Mouse (Mus musculus) lung, embryonic 14.5 days (tissue): ENCODE data around the gene Lcmt1. TPM values are rescaled to one million over a fixed set of nuclear protein-coding genes. Genes with fewer than 3 reads are reported as not detected.

Experiments used
- ATAC-seq: fragments of 200-750 bp; cut with Nextera tagmentation; 2 replicates; pipeline ENCODE4 v1.8.0; 2017; ENCODE audit warnings: mild to moderate bottlenecking, moderate TSS enrichment, moderate library complexity; ENCODE audit not compliant: insufficient read depth
- DNase-seq: peaks from one replicate; pipeline ENCODE4 v3.0.0-alpha.2; 2015
- H3K27ac ChIP-seq: fragments of 300-500 bp; sonication (generic); 2 replicates; pipeline ENCODE4 v1.5.1; 2014; ENCODE audit warnings: low read depth, mild to moderate bottlenecking, moderate library complexity
- H3K27me3 ChIP-seq: fragments of 300-500 bp; sonication (generic); 2 replicates; pipeline ENCODE4 v1.6.1; 2014; ENCODE audit warnings: low read length, control low read depth; ENCODE audit not compliant: insufficient read depth
- H3K36me3 ChIP-seq: fragments of 300-500 bp; sonication (generic); 2 replicates; pipeline ENCODE4 v1.6.1; 2014; ENCODE audit warnings: control low read depth; ENCODE audit not compliant: insufficient read depth
- H3K4me1 ChIP-seq: fragments of 300-500 bp; sonication (generic); 2 replicates; pipeline ENCODE4 v1.6.1; 2014; ENCODE audit warnings: antibody characterized with exemption, control low read depth; ENCODE audit not compliant: insufficient read depth
- H3K4me2 ChIP-seq: fragments of 300-500 bp; sonication (generic); 2 replicates; pipeline ENCODE4 v1.6.1; 2014; ENCODE audit warnings: mild to moderate bottlenecking
- H3K4me3 ChIP-seq: fragments of 300-500 bp; sonication (generic); 2 replicates; pipeline ENCODE4 v1.5.1; 2014; ENCODE audit warnings: low read depth, low read length
- H3K9ac ChIP-seq: fragments of 300-500 bp; sonication (generic); 2 replicates; pipeline ENCODE4 v1.6.1; 2014
- H3K9me3 ChIP-seq: fragments of 300-500 bp; sonication (generic); 2 replicates; pipeline ENCODE4 v1.6.1; 2016; ENCODE audit warnings: low read depth, low read length, control low read depth
- CTCF ChIP-seq: IDR thresholded peaks from 2 replicates; pipeline ENCODE4 v1.5.1; 2016; ENCODE audit warnings: antibody characterized with exemption, low read depth
- WGBS: fragments of 180-500 bp; shearing (Covaris S2); extraction: QIAGEN DNeasy Blood & Tissue Kit; methylation state at CpG from one replicate; pipeline ENCODE4 v1.1.7; 2014; 5-methylcytosine and 5-hydroxymethylcytosine counted together
- polyA plus RNA-seq: library from polyadenylated mRNA; unstranded; fragments of >200 nt; fragmentation: Nextera tagmentation; extraction: Ambion mirVana; gene quantifications from 2 replicates; pipeline ENCODE4 v1.2.1, GENCODE M21; 2014

Lcmt1 gene
- polyA plus RNA-seq, 1 experiment from 2014 or later: 43.9 TPM

DNA sequence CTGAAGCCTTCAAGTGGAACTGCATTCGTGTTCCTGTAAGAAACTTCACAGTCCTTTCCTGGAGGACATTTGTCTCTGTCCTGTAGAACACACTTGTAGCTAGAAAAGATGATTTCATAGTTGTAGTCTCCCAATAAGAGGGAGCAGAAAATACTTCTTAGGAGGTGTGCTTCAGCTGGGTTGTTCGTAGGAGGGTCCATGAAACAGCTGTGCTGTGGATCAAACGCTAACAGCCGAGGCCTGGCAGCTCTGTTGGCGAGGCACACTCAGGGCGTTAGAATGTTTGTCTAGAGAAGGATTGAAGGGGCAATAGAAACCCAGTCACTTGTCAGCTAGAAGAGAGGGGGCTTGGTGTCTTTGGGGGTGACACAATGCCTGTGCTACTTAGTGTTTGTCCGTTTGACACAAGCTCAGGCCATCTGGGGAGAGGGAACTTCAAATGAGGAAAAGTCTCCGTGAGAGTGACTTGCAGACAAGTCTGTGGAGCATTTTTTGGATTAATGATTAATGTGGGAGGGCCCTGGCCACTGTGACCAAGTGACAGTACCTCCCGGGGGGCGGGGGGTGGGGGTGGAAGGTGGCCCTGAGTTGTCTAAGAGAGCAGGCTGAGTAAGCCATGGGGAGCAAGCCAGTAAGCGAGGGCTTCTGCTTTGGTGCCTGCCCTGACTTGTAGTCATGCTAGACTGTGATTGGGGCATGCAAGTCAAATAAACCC, 16.3 kb downstream of the Lcmt1 start:
- no peak for TF ChIP-seq CTCF
- Histone ChIP-seq H3K36me3 (no peaks in the 10 kb centered on the region; the same call in 1 of the 2 replicates), H3K27ac (peak overlapping the region; percentile 47; the same call in 1 of the 2 replicates), H3K4me1 (no peaks in the 10 kb centered on the region), H3K4me2 (no peak overlapping the region), H3K27me3 (no peaks in the 10 kb centered on the region), H3K9me3 (no peaks in the 10 kb centered on the region), H3K9ac (no peak overlapping the region), H3K4me3 (no peak overlapping the region)
- 49% methylated on average over 11 of the region's 11 CpGs for WGBS
- ATAC-seq (peak; percentile 63; the same call in 1 of the 2 replicates), DNase-seq (peak; percentile 25)

DNA sequence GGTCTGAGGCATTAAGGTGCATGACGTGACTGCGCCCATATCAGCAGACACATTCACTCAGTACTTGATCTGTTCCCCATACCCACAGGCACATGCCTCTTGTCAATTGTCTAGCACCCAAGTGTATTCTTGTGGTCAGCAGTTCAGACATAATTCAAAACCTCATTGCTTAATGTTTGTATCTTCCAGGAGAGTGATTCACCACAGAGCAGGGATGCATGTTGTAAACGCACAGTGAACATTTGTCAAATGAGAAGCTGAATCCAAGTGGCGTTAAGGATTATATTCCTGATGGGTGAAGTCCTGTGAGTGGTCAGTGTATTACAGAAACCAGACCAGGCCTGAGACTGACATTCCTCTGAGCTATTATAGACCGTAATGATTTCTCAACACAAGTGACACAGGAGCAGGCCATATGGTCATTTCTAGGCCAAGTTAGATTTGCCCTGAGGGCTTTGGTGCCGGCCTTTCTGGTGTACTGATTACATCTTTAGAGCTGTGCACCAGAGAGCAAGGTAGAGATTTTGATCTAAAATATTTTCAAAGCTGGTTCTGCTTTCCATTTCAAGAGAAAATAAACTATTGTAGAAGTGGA, 20.2 kb downstream of the Lcmt1 start:
- H3K4me2 ChIP-seq: no peak overlapping the region
- no peaks in the 10 kb centered on the region for H3K9me3 ChIP-seq
- no peak overlapping the region for H3K27ac ChIP-seq
- peaks cover 4% of the 10 kb centered on the region; the same call in 1 of the 2 replicates for H3K36me3 ChIP-seq
- WGBS: 82% methylated on average over 6 of the region's 6 CpGs
- no peaks in the 10 kb centered on the region for H3K27me3 ChIP-seq
- no peaks in the 10 kb centered on the region for H3K4me1 ChIP-seq
- no peak for ATAC-seq
- no peak overlapping the region for H3K9ac ChIP-seq
- no peak overlapping the region for H3K4me3 ChIP-seq
- no peak for DNase-seq
- TF ChIP-seq CTCF: no peak

DNA sequence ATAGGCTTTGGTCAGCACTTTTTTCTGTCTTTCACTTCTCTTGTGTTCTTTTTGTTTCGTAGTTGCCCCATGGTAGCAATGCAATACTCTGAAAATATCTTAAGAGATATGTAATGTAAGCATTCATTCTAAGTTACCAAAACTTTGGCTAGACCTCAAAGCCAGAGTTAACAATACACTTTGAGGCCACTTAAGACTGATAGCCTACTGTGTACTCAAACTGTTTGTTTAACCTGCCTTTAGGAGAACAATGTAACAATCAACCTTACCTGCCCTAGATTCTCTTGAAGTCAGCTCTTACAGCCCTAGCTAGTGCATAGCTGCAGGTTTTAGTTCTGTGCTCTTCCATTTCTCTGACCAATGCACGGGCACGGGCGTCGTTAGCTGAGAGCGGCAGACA, 24.7 kb downstream of the Lcmt1 start:
- WGBS: 66% methylated on average over 6 of the region's 6 CpGs
- TF ChIP-seq CTCF: no peak
- H3K4me1 ChIP-seq: no peaks in the 10 kb centered on the region
- 0 out of 2 replicates have a peak, but pooled peaks cover 4% of the 10 kb centered on the region for H3K36me3 ChIP-seq
- no peak overlapping the region for H3K4me2 ChIP-seq
- H3K4me3 ChIP-seq: no peak overlapping the region
- H3K9me3 ChIP-seq: no peaks in the 10 kb centered on the region
- ATAC-seq (no peak), DNase-seq (no peak)
- H3K27ac ChIP-seq: no peak overlapping the region
- H3K9ac ChIP-seq: no peak overlapping the region
- H3K27me3 ChIP-seq: no peaks in the 10 kb centered on the region

DNA sequence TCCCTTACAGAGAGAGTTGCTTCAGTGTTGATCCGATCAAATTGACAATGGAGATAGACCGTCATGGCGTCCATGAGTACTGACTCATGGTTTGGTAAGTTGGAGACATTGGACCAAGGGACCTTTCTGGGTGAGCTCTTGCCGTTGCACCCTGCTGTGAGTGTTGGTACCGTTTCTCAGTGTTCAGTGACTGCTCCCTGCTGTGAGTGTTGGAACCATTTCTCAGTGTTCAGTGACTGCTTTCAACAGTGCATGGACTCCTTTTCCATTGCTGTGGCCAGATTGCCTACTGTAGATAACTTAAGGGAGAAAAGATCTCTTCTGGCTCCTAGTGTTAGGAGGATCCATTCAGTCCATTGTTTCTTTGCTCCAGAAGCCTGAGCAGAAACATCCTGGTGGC, 27.3 kb downstream of the Lcmt1 start:
- Histone ChIP-seq H3K9ac (no peak overlapping the region), H3K27me3 (no peaks in the 10 kb centered on the region), H3K27ac (no peak overlapping the region), H3K4me2 (no peak overlapping the region), H3K4me3 (no peak overlapping the region), H3K36me3 (0 out of 2 replicates have a peak, but pooled peaks cover 5% of the 10 kb centered on the region), H3K4me1 (no peaks in the 10 kb centered on the region), H3K9me3 (no peaks in the 10 kb centered on the region)
- DNase-seq (no peak), ATAC-seq (no peak)
- no peak for TF ChIP-seq CTCF
- 86% methylated on average over 5 of the region's 5 CpGs for WGBS

DNA sequence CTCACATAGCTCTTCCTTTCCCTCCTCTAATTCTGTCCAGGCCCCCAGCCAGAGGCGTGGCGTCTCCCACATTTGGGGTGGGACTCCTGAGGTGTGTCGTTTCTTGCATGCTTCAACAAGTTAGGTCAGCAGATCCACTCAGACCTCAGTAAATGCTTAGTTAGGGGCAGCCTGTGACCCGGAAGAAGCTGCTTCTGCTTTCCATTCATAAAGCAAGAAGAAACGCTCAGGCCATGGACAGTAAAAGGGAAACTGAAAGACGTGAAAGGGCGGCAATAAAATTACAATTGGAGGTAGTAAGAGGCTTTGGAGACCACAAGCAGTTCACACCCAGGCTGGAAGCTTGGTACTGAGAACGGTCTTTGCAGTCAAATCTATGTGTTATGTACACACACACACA, 27.8 kb downstream of the Lcmt1 start:
- H3K9ac ChIP-seq: no peak overlapping the region
- H3K27ac ChIP-seq: no peak overlapping the region
- no peaks in the 10 kb centered on the region for H3K4me1 ChIP-seq
- H3K4me2 ChIP-seq: no peak overlapping the region
- no peaks in the 10 kb centered on the region for H3K27me3 ChIP-seq
- WGBS: 76% methylated on average over 8 of the region's 8 CpGs
- no peak for TF ChIP-seq CTCF
- H3K4me3 ChIP-seq: no peak overlapping the region
- no peak for DNase-seq
- H3K36me3 ChIP-seq: 0 out of 2 replicates have a peak, but pooled peaks cover 5% of the 10 kb centered on the region
- H3K9me3 ChIP-seq: no peaks in the 10 kb centered on the region
- no peak for ATAC-seq

DNA sequence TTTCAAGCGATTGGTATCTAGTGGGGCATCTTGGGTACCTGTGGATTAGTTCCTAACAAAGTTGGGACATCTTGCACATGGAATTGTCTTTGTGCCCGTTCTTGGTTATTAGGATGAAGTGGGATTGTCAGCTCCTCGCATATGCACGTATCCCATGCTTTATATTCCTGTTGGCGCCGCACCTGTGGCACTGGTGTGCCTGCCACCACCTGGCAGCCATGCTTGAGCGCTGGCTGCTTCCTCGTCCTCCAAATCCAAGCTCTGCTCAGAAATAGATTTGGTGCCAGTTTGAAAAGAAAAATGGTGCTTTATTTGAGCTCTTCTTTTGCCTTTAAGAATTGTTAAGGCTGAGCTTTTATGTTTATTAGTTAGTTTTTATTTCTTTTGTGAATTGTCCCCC, 28.3 kb downstream of the Lcmt1 start:
- ATAC-seq (no peak), DNase-seq (no peak)
- TF ChIP-seq CTCF: no peak
- no peaks in the 10 kb centered on the region for H3K4me1 ChIP-seq
- no peaks in the 10 kb centered on the region for H3K27me3 ChIP-seq
- H3K4me2 ChIP-seq: no peak overlapping the region
- H3K27ac ChIP-seq: no peak overlapping the region
- H3K9me3 ChIP-seq: no peaks in the 10 kb centered on the region
- 85% methylated on average over 8 of the region's 8 CpGs for WGBS
- H3K9ac ChIP-seq: no peak overlapping the region
- 0 out of 2 replicates have a peak, but pooled peaks cover 8% of the 10 kb centered on the region for H3K36me3 ChIP-seq
- H3K4me3 ChIP-seq: no peak overlapping the region

DNA sequence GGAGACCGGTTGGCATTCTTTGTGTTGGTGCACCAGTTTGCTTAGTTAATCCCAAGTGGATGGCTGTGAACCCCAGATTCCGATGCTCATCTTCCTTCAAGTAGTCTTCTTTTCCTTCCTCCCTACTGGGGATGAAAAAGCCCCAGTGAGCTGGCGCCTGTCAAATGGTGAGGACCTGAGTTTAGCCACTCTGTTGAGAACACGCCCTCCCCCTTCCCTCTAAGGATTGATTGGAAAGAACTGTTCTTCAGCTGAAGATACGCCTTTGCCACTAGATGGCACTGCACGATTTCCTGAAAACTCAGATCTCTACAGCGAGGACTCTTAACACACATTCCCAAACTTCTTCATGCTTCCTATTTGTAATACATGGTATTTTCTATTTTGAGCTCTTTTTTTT, 29.2 kb downstream of the Lcmt1 start:
- DNase-seq (peak; percentile 92), ATAC-seq (peak; percentile 63; the same call in 1 of the 2 replicates)
- no peaks in the 10 kb centered on the region for H3K27me3 ChIP-seq
- 21% methylated on average over 7 of the region's 7 CpGs for WGBS
- no peak overlapping the region for H3K27ac ChIP-seq
- no peak overlapping the region for H3K4me3 ChIP-seq
- TF ChIP-seq CTCF: peak; percentile 78
- no peaks in the 10 kb centered on the region for H3K9me3 ChIP-seq
- H3K4me1 ChIP-seq: no peaks in the 10 kb centered on the region
- H3K9ac ChIP-seq: no peak overlapping the region
- no peak overlapping the region for H3K4me2 ChIP-seq
- H3K36me3 ChIP-seq: 0 out of 2 replicates have a peak, but pooled peaks cover 11% of the 10 kb centered on the region
